Mouse (Mus musculus) embryonic facial prominence, embryonic 13.5 days (tissue): ENCODE results near the gene Ranbp9. TPM values are rescaled to one million over a fixed set of nuclear protein-coding genes. Genes with fewer than 3 reads are reported as not detected.

Experiments used
- ATAC-seq: fragments of 200-750 bp; cut with Nextera tagmentation; 2 replicates; pipeline ENCODE4 v1.8.0; 2017; ENCODE audit warnings: low read depth; ENCODE audit not compliant: insufficient number of reproducible peaks, insufficient read depth, low FRiP score, low TSS enrichment
- H3K27ac ChIP-seq: fragments of 300-500 bp; sonication (generic); 2 replicates; pipeline ENCODE4 v1.5.1; 2015; ENCODE audit warnings: moderate library complexity, mild to moderate bottlenecking, inconsistent platforms
- H3K27me3 ChIP-seq: fragments of 300-500 bp; sonication (generic); 2 replicates; pipeline ENCODE4 v1.6.1; 2015; ENCODE audit warnings: mild to moderate bottlenecking, inconsistent platforms
- H3K36me3 ChIP-seq: fragments of 300-500 bp; sonication (generic); 2 replicates; pipeline ENCODE4 v1.6.1; 2015; ENCODE audit warnings: mild to moderate bottlenecking, inconsistent platforms
- H3K4me1 ChIP-seq: fragments of 300-500 bp; sonication (generic); 2 replicates; pipeline ENCODE4 v1.6.1; 2015; ENCODE audit warnings: inconsistent platforms
- H3K4me2 ChIP-seq: fragments of 300-500 bp; sonication (generic); 2 replicates; pipeline ENCODE4 v1.6.1; 2015; ENCODE audit warnings: moderate library complexity, mild to moderate bottlenecking, inconsistent platforms
- H3K4me3 ChIP-seq: fragments of 300-500 bp; sonication (generic); 2 replicates; pipeline ENCODE4 v1.5.1; 2015; ENCODE audit warnings: mild to moderate bottlenecking, inconsistent platforms
- H3K9ac ChIP-seq: fragments of 300-500 bp; sonication (generic); 2 replicates; pipeline ENCODE4 v1.6.1; 2015; ENCODE audit warnings: mild to moderate bottlenecking, inconsistent platforms
- H3K9me3 ChIP-seq: fragments of 300-500 bp; sonication (generic); 2 replicates; pipeline ENCODE4 v1.6.1; 2016; ENCODE audit warnings: inconsistent platforms
- WGBS: fragments of 180-500 bp; shearing (Covaris S2); methylation state at CpG from one replicate; pipeline ENCODE4 v1.1.7; 2015; ENCODE audit warnings: mixed read lengths; 5-methylcytosine and 5-hydroxymethylcytosine counted together
- polyA plus RNA-seq: library from polyadenylated mRNA; unstranded; fragments of >200 nt; fragmentation: Nextera tagmentation; extraction: Ambion mirVana; gene quantifications from 2 replicates; pipeline ENCODE4 v1.2.1, GENCODE M21; 2015

Gene Ranbp9
- 11.0 and 11.1 TPM in 2 replicates for polyA plus RNA-seq

- peak within 1 kb of the TSS; percentile 81 for H3K4me2 ChIP-seq
- H3K27ac ChIP-seq: peak within 1 kb of the TSS; percentile 98
- under 1% methylated on average over 108 of the region's 132 CpGs for WGBS
- no peaks in the 10 kb centered on the region for H3K27me3 ChIP-seq
- peak within 1 kb of the TSS; percentile 98 for H3K9ac ChIP-seq
- H3K36me3 ChIP-seq: no peaks in the 10 kb centered on the region
- H3K4me3 ChIP-seq: peak within 1 kb of the TSS; percentile 99
- no peaks in the 10 kb centered on the region for H3K9me3 ChIP-seq
- peak; percentile 79 for ATAC-seq
- peaks cover 13% of the 10 kb centered on the region for H3K4me1 ChIP-seq
Measured at GRCm38 (mm10) chr13:43480957-43481858, at the start of gene Ranbp9. Ranbp9 (minus strand) TSS chr13:43481282.

GRCm38 (mm10) chr13:43530129-43530831, 49.2 kb upstream of the Ranbp9 start:
- WGBS: 47% methylated on average over 14 of the region's 14 CpGs
- H3K4me2 ChIP-seq: no peak overlapping the region
- no peaks in the 10 kb centered on the region for H3K27me3 ChIP-seq

GRCm38 (mm10) chr13:43526289-43526688, 45.2 kb upstream of the Ranbp9 start:
- no peaks in the 10 kb centered on the region for H3K27me3 ChIP-seq
- H3K4me1 ChIP-seq: peaks cover 43% of the 10 kb centered on the region
- H3K9me3 ChIP-seq: no peaks in the 10 kb centered on the region
- WGBS: 70% methylated on average over 5 of the region's 5 CpGs
- no peaks in the 10 kb centered on the region for H3K36me3 ChIP-seq
- no peak for ATAC-seq
- H3K4me3 ChIP-seq: no peak overlapping the region
- H3K4me2 ChIP-seq: no peak overlapping the region
- H3K27ac ChIP-seq: no peak overlapping the region
- H3K9ac ChIP-seq: no peak overlapping the region

More at GRCm38 (mm10) chr13:43530129-43530831, 49.2 kb upstream of the Ranbp9 start:
- ATAC-seq: no peak
- Histone ChIP-seq H3K9me3 (no peaks in the 10 kb centered on the region), H3K9ac (0 out of 2 replicates have a peak overlapping the region, but pooled peaks have one; percentile 11), H3K27ac (no peak overlapping the region), H3K4me3 (no peak overlapping the region), H3K4me1 (peaks cover 29% of the 10 kb centered on the region), H3K36me3 (no peaks in the 10 kb centered on the region)

DNA sequence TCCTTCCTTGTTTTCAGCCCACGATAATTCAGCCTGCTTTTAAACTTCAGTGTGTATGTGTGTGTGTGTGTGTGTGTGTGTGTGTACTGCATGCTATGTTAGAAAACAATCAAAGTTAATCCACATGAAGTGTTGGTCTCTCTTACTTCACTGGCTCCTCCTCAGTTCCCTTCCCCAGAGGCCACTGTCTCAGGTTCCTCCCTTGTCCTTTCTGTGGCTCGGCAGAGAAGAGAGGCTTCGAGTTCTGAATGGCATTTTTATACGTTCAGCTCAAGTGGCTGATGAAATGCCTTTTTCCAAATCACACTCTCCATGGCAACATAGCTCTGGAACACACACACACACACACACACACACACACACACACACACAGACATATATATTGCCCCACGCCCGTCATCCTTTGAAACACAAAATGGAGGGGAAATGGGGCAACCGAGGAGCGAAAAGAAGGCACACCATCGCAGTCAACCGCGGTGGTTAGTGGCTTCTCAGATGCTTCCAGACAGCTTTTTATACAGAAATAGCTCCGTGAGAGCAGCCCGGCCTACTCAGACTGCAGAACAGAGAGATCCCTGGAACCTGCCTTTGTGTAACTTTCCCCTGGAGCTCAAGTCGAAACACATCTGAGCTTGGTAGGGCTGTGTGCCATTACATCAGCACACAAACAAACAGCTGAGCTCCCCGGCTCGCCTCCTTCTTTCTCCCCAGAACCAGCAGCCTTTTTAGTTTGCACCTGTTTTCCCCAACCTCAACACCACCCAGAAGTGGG, 44.5 kb upstream of the Ranbp9 start:
- no peak overlapping the region for H3K9ac ChIP-seq
- no peaks in the 10 kb centered on the region for H3K9me3 ChIP-seq
- no peaks in the 10 kb centered on the region for H3K36me3 ChIP-seq
- 55% methylated on average over 16 of the region's 16 CpGs for WGBS
- no peaks in the 10 kb centered on the region for H3K27me3 ChIP-seq
- peaks cover 38% of the 10 kb centered on the region for H3K4me1 ChIP-seq
- no peak for ATAC-seq
- no peak overlapping the region for H3K4me2 ChIP-seq
- H3K4me3 ChIP-seq: no peak overlapping the region
- H3K27ac ChIP-seq: peak overlapping the region; percentile 71

DNA sequence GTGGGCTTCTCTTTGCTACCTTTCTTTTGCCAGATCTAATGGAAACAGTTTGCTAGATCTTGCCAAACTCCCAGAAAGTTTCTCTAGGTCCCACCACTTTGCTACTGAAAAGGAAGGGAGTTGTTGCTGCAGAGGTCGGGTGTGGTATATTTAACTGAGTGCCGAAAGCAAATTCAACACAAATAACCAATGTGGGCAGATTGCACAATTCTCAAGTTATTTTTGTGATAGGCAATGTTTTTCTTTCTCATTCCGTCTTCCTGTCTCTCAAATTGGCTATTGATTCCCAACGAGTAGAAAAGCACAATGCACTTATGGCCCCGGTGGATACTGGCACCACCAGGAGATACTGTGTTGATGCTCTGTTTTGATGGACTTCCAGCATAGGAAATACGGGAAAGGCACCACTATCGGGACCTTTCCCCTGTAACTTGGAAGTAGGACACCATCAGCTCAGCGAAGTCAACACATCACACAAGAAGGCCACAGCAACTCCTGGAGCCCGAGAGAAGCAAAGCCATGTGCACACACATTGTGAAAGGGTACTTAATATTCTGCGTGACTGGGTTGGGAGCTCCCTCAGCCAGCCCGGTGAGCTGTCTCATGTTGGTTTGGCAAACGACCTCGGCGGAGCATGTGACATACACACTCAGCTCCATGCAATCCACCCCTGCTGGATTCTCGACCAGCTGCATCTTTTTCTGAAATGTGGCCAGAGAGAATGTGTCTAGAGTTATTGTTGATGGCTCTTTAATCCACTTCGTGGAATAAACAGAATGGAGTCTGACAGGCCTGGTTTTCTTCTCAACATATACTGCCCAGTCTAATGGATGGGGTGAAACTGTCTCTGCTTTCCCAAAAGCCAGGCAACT, 43.6 kb upstream of the Ranbp9 start:
- Histone ChIP-seq H3K27ac (peak overlapping the region; percentile 71), H3K27me3 (no peaks in the 10 kb centered on the region), H3K4me2 (no peak overlapping the region), H3K9me3 (no peaks in the 10 kb centered on the region), H3K36me3 (no peaks in the 10 kb centered on the region), H3K9ac (no peak overlapping the region), H3K4me1 (peaks cover 35% of the 10 kb centered on the region), H3K4me3 (no peak overlapping the region)
- no peak for ATAC-seq
- 63% methylated on average over 16 of the region's 16 CpGs for WGBS

- no peak overlapping the region for H3K4me3 ChIP-seq
- WGBS: 58% methylated on average over 7 of the region's 7 CpGs
- H3K27ac ChIP-seq: peak overlapping the region; percentile 28; the same call in 1 of the 2 replicates
- ATAC-seq: no peak
- no peaks in the 10 kb centered on the region for H3K9me3 ChIP-seq
- no peaks in the 10 kb centered on the region for H3K36me3 ChIP-seq
- no peaks in the 10 kb centered on the region for H3K27me3 ChIP-seq
- H3K4me2 ChIP-seq: no peak overlapping the region
- H3K4me1 ChIP-seq: peaks cover 35% of the 10 kb centered on the region
- H3K9ac ChIP-seq: no peak overlapping the region
Measured at GRCm38 (mm10) chr13:43523906-43524480, 42.9 kb upstream of the Ranbp9 start.

DNA sequence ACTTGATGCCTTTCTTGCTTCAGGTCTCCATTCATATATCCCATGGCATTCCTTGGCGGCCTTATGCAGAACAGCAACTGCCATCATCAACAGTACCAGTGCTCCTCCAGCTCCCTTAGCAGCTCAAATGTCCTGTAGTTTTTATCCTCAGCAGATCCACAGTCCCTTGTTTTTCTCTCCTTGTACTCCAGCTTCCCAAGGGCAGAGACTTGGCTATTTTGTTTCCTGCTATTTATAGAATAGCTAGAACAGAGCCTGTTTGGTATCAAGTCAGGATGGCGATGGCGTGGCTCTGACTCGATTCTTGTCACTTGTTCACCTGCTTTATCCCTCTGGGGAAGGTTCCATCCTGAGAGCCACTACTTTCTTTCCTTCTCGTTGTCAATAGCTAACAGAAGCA, 40.9 kb upstream of the Ranbp9 start:
- Histone ChIP-seq H3K27me3 (no peaks in the 10 kb centered on the region), H3K4me2 (no peak overlapping the region), H3K4me3 (no peak overlapping the region), H3K9me3 (no peaks in the 10 kb centered on the region), H3K4me1 (peaks cover 35% of the 10 kb centered on the region), H3K9ac (no peak overlapping the region), H3K27ac (no peak overlapping the region), H3K36me3 (no peaks in the 10 kb centered on the region)
- 81% methylated on average over 5 of the region's 5 CpGs for WGBS
- no peak for ATAC-seq

GRCm38 (mm10) chr13:43519251-43519650, 38.2 kb upstream of the Ranbp9 start:
- ATAC-seq: no peak
- Histone ChIP-seq H3K4me3 (no peak overlapping the region), H3K9me3 (peaks cover 3% of the 10 kb centered on the region; the same call in 1 of the 2 replicates), H3K36me3 (no peaks in the 10 kb centered on the region), H3K9ac (no peak overlapping the region), H3K4me2 (no peak overlapping the region), H3K4me1 (peaks cover 17% of the 10 kb centered on the region), H3K27ac (no peak overlapping the region), H3K27me3 (no peaks in the 10 kb centered on the region)
- 54% methylated on average over 6 of the region's 6 CpGs for whole genome bisulfite sequencing

- Histone ChIP-seq H3K9me3 (peaks cover 3% of the 10 kb centered on the region; the same call in 1 of the 2 replicates), H3K36me3 (no peaks in the 10 kb centered on the region), H3K9ac (no peak overlapping the region), H3K27ac (no peak overlapping the region), H3K4me1 (peaks cover 10% of the 10 kb centered on the region), H3K4me3 (no peak overlapping the region), H3K27me3 (no peaks in the 10 kb centered on the region), H3K4me2 (no peak overlapping the region)
- WGBS: 79% methylated on average over 8 of the region's 8 CpGs
- no peak for ATAC-seq
Measured at GRCm38 (mm10) chr13:43517371-43517770, 36.3 kb upstream of the Ranbp9 start.

DNA sequence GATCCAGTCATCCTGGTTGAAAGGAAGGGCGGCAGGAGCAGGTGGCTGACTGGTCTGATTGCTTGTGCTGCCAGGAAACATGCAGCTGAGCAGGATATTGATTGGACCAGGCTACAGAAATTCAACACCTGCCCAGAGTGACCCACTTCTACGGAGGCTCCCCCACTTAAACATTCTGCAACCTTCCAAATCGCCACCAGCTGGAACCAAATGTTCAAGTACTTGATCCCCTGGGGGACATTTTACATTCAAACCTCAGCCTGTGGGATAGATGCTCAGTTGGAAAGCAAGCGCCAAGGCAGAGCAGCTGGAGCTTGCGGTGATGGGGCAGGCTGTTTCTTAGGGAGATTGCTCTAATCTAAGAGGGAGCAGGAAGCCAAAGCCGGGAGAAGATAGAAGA, 35.8 kb upstream of the Ranbp9 start:
- 52% methylated on average over 6 of the region's 6 CpGs for WGBS
- no peak overlapping the region for H3K27ac ChIP-seq
- H3K4me3 ChIP-seq: no peak overlapping the region
- no peak overlapping the region for H3K9ac ChIP-seq
- H3K27me3 ChIP-seq: no peaks in the 10 kb centered on the region
- ATAC-seq: no peak
- H3K36me3 ChIP-seq: no peaks in the 10 kb centered on the region
- H3K9me3 ChIP-seq: peaks cover 3% of the 10 kb centered on the region; the same call in 1 of the 2 replicates
- H3K4me2 ChIP-seq: no peak overlapping the region
- peaks cover 9% of the 10 kb centered on the region for H3K4me1 ChIP-seq
